Mouse (Mus musculus) G1E (cell line): ENCODE data around the gene Gm7030.

Experiments
- CTCF ChIP-seq: IDR thresholded peaks from 2 replicates; pipeline ENCODE4 v1.5.1; 2012; ENCODE audit warnings: low read depth, low read length, inconsistent platforms, mixed read lengths
- GATA1 ChIP-seq: IDR thresholded peaks from 2 replicates; pipeline ENCODE4 v1.6.1; 2012; ENCODE audit warnings: borderline replicate concordance, low read length, inconsistent platforms, mixed read lengths
- POLR2AphosphoS5 ChIP-seq: IDR thresholded peaks from 2 replicates; pipeline ENCODE4 v1.6.1; 2012; ENCODE audit warnings: low read depth, low read length, inconsistent platforms; ENCODE audit not compliant: insufficient replicate concordance
- TAL1 ChIP-seq: conservative IDR thresholded peaks from 2 replicates; pipeline ENCODE4 v1.6.1; 2012; ENCODE audit warnings: low read depth, low read length, inconsistent platforms, mixed read lengths

GRCm38 (mm10) chr17:36083266-36083869 is 45.9 kb downstream of the Gm7030 start:
- TF ChIP-seq CTCF (no peak), GATA1 (no peak), POLR2AphosphoS5 (no peak), TAL1 (no peak)
